Mouse (Mus musculus) adrenal gland, postnatal 14 days (tissue): ENCODE results near the gene Trmt10b. TPM values are rescaled to one million over a fixed set of nuclear protein-coding genes. Genes with fewer than 3 reads are reported as not detected.

Experiments
- DNase-seq: peaks from one replicate; pipeline ENCODE4 v3.0.0; 2021; ENCODE audit warnings: mixed read lengths
- total RNA-seq: library from RNA; stranded (reverse); gene quantifications from 2 replicates; pipeline ENCODE4 v1.2.3, GENCODE M21; 2021

Trmt10b gene
- total RNA-seq, 1 experiment from 2014 or later, result 13.4 TPM

- peak; percentile 97 for DNase-seq
Measured at GRCm38 (mm10) chr4:45341669-45342249, 44.8 kb downstream of the Trmt10b start, which contains the start of gene Dcaf10. Gene Dcaf10 (plus strand): TSS chr4:45342101.

GRCm38 (mm10) chr4:45342286-45343155 is 45.6 kb downstream of the Trmt10b start, which contains the start of gene Exosc3:
Gene Exosc3 (minus strand): TSS chr4:45342732.
- DNase-seq, result peak; percentile 76

- DNase-seq, result no peak
Measured at GRCm38 (mm10) chr4:45356653-45357052, 59.7 kb downstream of the Trmt10b start.

Other genes with a start within 250 kb of the Trmt10b start
- gene Fbxo10, start 212.5 kb upstream of the Trmt10b start, total RNA-seq, result 7.5 and 9.2 TPM in 2 replicates
- 117 and 127 TPM in 2 replicates for gene Tomm5, start 189.0 kb upstream of the Trmt10b start, total RNA-seq
- 6.2 and 8.4 TPM in 2 replicates for gene Frmpd1, start 112.3 kb upstream of the Trmt10b start, total RNA-seq
- 24.9 and 28.2 TPM in 2 replicates for gene Dcaf10, start 45.0 kb downstream of the Trmt10b start, total RNA-seq
- 36.1 and 38.6 TPM in 2 replicates for gene Exosc3, start 45.6 kb downstream of the Trmt10b start, total RNA-seq
- gene Slc25a51, start 111.6 kb downstream of the Trmt10b start, total RNA-seq, result 449 and 529 TPM in 2 replicates
- 71.2 and 76.8 TPM in 2 replicates for gene Shb, start 235.3 kb downstream of the Trmt10b start, total RNA-seq